Comparison of ENCODE assay signal across 8 mouse cellular contexts in genomic region chr9:66945647-66946641, GRCm38 (mm10). TPM values are rescaled to one million over a fixed set of nuclear protein-coding genes. Genes with fewer than 3 reads are reported as not detected.
DNase-seq lines count a peak whose midpoint lies in the region; ATAC-seq and TF ChIP-seq lines count a peak whose summit lies in the region.

TSS of gene Rps27l (plus strand) at chr9:66946086.

- peaks cover 11% of the 10 kb centered on the region for H3K36me3 ChIP-seq in heart, embryonic 12.5 days
- peaks cover 9% of the 10 kb centered on the region for H3K36me3 ChIP-seq in kidney, postnatal 0 days (ENCODE audit: insufficient read depth, low read length)
- peaks cover 2% of the 10 kb centered on the region; the same call in 1 of the 2 replicates for H3K36me3 ChIP-seq in liver, embryonic 11.5 days (ENCODE audit: control insufficient read depth, insufficient read depth, low read length)
- H3K36me3 ChIP-seq in stomach, embryonic 14.5 days (ENCODE audit: control insufficient read depth, insufficient read depth, low read length): peaks cover 7% of the 10 kb centered on the region

- DNase-seq in CD4-positive helper T cell, adult 2 months (ENCODE audit: low read depth, low spot score): peak; percentile 95
- DNase-seq in brain, embryonic 18.5 days (ENCODE audit: low read depth, low spot score): peak; percentile 82
- DNase-seq in kidney, postnatal 0 days (ENCODE audit: low spot score): peak; percentile 98
- DNase-seq in liver, embryonic 11.5 days (ENCODE audit: low spot score): peak; percentile 95
- DNase-seq in naive thymus-derived CD4-positive, alpha-beta T cell, adult 2 months (ENCODE audit: low read depth): peak; percentile 93

- peak within 1 kb of the TSS; percentile 93 for H3K9ac ChIP-seq in heart, embryonic 12.5 days
- H3K9ac ChIP-seq in kidney, postnatal 0 days (ENCODE audit: low read depth, low read length): peak within 1 kb of the TSS; percentile 91
- H3K9ac ChIP-seq in liver, embryonic 11.5 days (ENCODE audit: low read depth, low read length): peak within 1 kb of the TSS; percentile 96
- peak within 1 kb of the TSS; percentile 90 for H3K9ac ChIP-seq in stomach, embryonic 14.5 days (replicated peaks; ENCODE audit: low read depth, low read length)

- H3K4me1 ChIP-seq in heart, embryonic 12.5 days (replicated peaks): peaks cover 7% of the 10 kb centered on the region; the same call in 1 of the 2 replicates
- no peaks in the 10 kb centered on the region for H3K4me1 ChIP-seq in kidney, postnatal 0 days (replicated peaks; ENCODE audit: insufficient read depth, low read length)
- peaks cover 5% of the 10 kb centered on the region for H3K4me1 ChIP-seq in liver, embryonic 11.5 days (replicated peaks; ENCODE audit: control insufficient read depth, insufficient read depth, low read length)
- 0 out of 2 replicates have a peak, but pooled peaks cover 2% of the 10 kb centered on the region for H3K4me1 ChIP-seq in stomach, embryonic 14.5 days (ENCODE audit: control insufficient read depth, insufficient read depth, low read length)

- peak; percentile 99 for ATAC-seq in erythroid progenitor cell, adult 5-6 weeks (replicated peaks; ENCODE audit: low FRiP score, poor library complexity, severe bottlenecking)
- peak; percentile 99 for ATAC-seq in heart, embryonic 12.5 days (ENCODE audit: insufficient number of reproducible peaks, low FRiP score)
- peak; percentile 97 for ATAC-seq in kidney, postnatal 0 days (replicated peaks; ENCODE audit: low FRiP score, low read depth)
- peak; percentile 99 for ATAC-seq in liver, embryonic 11.5 days (replicated peaks; ENCODE audit: low FRiP score)
- peak; percentile 98 for ATAC-seq in stomach, embryonic 14.5 days (ENCODE audit: insufficient number of reproducible peaks, insufficient read depth, low FRiP score, low read depth)

- no peaks in the 10 kb centered on the region for H3K27me3 ChIP-seq in heart, embryonic 12.5 days (replicated peaks)
- no peaks in the 10 kb centered on the region for H3K27me3 ChIP-seq in kidney, postnatal 0 days (ENCODE audit: insufficient read depth, low read length)
- no peaks in the 10 kb centered on the region for H3K27me3 ChIP-seq in liver, embryonic 11.5 days (replicated peaks; ENCODE audit: control insufficient read depth, insufficient read depth, low read length)
- H3K27me3 ChIP-seq in stomach, embryonic 14.5 days (ENCODE audit: control insufficient read depth, insufficient read depth, low read length): no peaks in the 10 kb centered on the region

- peak within 1 kb of the TSS; percentile 89 for H3K4me3 ChIP-seq in heart, embryonic 12.5 days
- peak within 1 kb of the TSS; percentile 64 for H3K4me3 ChIP-seq in kidney, postnatal 0 days (replicated peaks; ENCODE audit: low read depth, low read length)
- H3K4me3 ChIP-seq in liver, embryonic 11.5 days (ENCODE audit: low read depth, low read length): peak within 1 kb of the TSS; percentile 97
- peak within 1 kb of the TSS; percentile 81 for H3K4me3 ChIP-seq in stomach, embryonic 14.5 days (ENCODE audit: low read depth, low read length)

- H3K4me2 ChIP-seq in heart, embryonic 12.5 days: peak within 1 kb of the TSS; percentile 97
- peak within 1 kb of the TSS; percentile 89 for H3K4me2 ChIP-seq in kidney, postnatal 0 days (ENCODE audit: low read length)
- peak within 1 kb of the TSS; percentile 91 for H3K4me2 ChIP-seq in liver, embryonic 11.5 days
- peak within 1 kb of the TSS; percentile 66 for H3K4me2 ChIP-seq in stomach, embryonic 14.5 days (replicated peaks; ENCODE audit: low read depth, low read length)

- peak within 1 kb of the TSS; percentile 92 for H3K27ac ChIP-seq in heart, embryonic 12.5 days (ENCODE audit: poor library complexity, severe bottlenecking)
- H3K27ac ChIP-seq in kidney, postnatal 0 days: peak within 1 kb of the TSS; percentile 94
- H3K27ac ChIP-seq in liver, embryonic 11.5 days (ENCODE audit: low read depth, low read length): peak within 1 kb of the TSS; percentile 94
- H3K27ac ChIP-seq in stomach, embryonic 14.5 days (ENCODE audit: low read length): peak within 1 kb of the TSS; percentile 95

- WGBS in heart, embryonic 12.5 days: under 1% methylated on average over 76 of the region's 77 CpGs
- WGBS in kidney, postnatal 0 days: under 1% methylated on average over 76 of the region's 77 CpGs
- under 1% methylated on average over 77 of the region's 77 CpGs for WGBS in liver, embryonic 11.5 days
- under 1% methylated on average over 76 of the region's 77 CpGs for WGBS in stomach, embryonic 14.5 days

- no peaks in the 10 kb centered on the region for H3K9me3 ChIP-seq in heart, embryonic 12.5 days (replicated peaks)
- H3K9me3 ChIP-seq in kidney, postnatal 0 days (replicated peaks; ENCODE audit: low read length): no peaks in the 10 kb centered on the region
- H3K9me3 ChIP-seq in liver, embryonic 11.5 days (ENCODE audit: control insufficient read depth, low read length): no peaks in the 10 kb centered on the region
- no peaks in the 10 kb centered on the region for H3K9me3 ChIP-seq in stomach, embryonic 14.5 days (ENCODE audit: control insufficient read depth, low read depth, low read length)

- 0 out of 2 replicates have a peak, but pooled peaks have one; percentile 3 for TF ChIP-seq CTCF in kidney, postnatal 0 days (IDR thresholded peaks at IDR 0.05; ENCODE audit: low read depth)

RNA-seq across cellular contexts. Expression of gene Rps27l, which starts in this region (rescaled TPM):
- 98.9 and 165 TPM in 2 replicates for total RNA-seq in erythroid progenitor cell, adult 5-6 weeks (2015; ENCODE audit: low replicate concordance)
- total RNA-seq in erythroid progenitor cell, adult 5-6 weeks (2017; ENCODE audit: low replicate concordance): 37.9 and 53.8 TPM in 2 replicates
- 563 and 577 TPM in 2 replicates for polyA plus RNA-seq in heart, embryonic 12.5 days (2016; fragmentation: Nextera tagmentation; extraction: Ambion mirVana)
- 811 and 895 TPM in 2 replicates for polyA plus RNA-seq in kidney, postnatal 0 days (2015; fragmentation: Nextera tagmentation; extraction: Ambion mirVana)
- 1,011 and 1,028 TPM in 2 replicates for polyA plus RNA-seq in liver, embryonic 11.5 days (2014; fragmentation: Nextera tagmentation; extraction: Ambion mirVana)
- 688 and 708 TPM in 2 replicates for polyA plus RNA-seq in stomach, embryonic 14.5 days (2014; fragmentation: Nextera tagmentation; extraction: Ambion mirVana)

Comparison
In these comparisons a context has a peak if more than half of its experiments do, and no peak if none do; other contexts are left out.
1. Peak in every context shown above with its lines: DNase-seq, ATAC-seq, H3K4me3 ChIP-seq and H3K27ac ChIP-seq.